Mouse (Mus musculus) right cerebral cortex, adult 18-20 months (tissue): ENCODE measurements around the gene Jam2.

ENCODE experiments used
- DNase-seq: peaks from one replicate; pipeline ENCODE4 v3.0.0; 2022; ENCODE audit warnings: mixed read lengths

The Jam2 gene

GRCm38 (mm10) chr16:84774003-84774703, at the start of gene Jam2:
Gene Jam2, plus strand, starts transcription at chr16:84774123.
- peak; percentile 33 for DNase-seq

GRCm38 (mm10) chr16:84734806-84735165, 39.1 kb upstream of the Jam2 start:
- no peak for DNase-seq

- DNase-seq: peak; percentile 95
Measured at GRCm38 (mm10) chr16:84735166-84736105, 38.5 kb upstream of the Jam2 start, which contains the start of gene Mrpl39. Gene Mrpl39, minus strand, starts transcription at chr16:84735742.

DNA sequence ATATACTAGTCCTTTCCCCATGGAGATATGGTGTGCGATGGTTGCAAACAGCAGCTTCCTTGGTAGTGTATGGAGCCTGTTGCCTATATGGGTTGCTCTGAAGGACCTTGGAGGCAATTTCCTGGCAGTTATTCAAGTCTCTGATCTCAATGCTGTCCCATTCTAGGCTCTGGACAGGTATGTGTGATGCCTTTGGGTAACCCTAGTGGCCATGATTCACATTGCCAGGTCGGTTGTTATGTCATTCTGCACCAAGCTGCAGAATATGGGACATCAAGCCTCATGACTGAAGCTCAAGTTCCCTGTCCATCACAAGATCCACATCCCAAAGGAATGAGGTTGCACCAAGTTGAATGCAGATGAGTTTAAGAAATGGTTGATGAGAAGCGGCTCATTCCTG, 36.6 kb upstream of the Jam2 start:
- no peak for DNase-seq

GRCm38 (mm10) chr16:84744703-84745490, 29.0 kb upstream of the Jam2 start:
- no peak for DNase-seq

DNA sequence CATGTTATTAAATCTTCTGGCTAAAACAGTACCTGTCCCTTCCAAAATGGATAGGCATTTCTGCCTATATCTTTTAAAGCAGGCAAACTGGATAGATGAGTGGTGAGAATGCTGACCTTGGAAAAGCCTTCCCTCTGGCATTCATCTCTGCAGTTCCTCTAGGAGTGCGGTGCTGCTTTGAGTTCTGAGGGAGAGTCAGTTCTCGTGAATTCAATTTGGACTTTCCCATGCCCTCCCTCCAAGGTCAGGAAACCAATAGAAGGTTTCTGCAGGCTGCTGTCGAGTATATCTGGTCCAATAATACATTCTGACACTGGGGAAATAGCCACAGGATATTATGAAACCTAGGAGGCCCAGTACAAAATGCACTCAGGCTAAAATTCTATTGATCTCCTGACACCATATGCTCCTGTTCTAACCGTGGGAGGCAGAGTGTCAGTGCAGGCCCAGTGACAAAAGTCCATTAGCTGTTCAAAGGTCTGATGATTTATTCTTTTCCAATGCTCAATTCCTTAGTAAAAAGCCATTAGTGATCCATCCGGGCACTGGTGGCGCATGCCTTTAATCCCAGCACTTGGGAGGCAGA, 28.1 kb upstream of the Jam2 start:
- DNase-seq: no peak

- DNase-seq: no peak
Measured at GRCm38 (mm10) chr16:84767956-84768355, 6.0 kb upstream of the Jam2 start.

DNA sequence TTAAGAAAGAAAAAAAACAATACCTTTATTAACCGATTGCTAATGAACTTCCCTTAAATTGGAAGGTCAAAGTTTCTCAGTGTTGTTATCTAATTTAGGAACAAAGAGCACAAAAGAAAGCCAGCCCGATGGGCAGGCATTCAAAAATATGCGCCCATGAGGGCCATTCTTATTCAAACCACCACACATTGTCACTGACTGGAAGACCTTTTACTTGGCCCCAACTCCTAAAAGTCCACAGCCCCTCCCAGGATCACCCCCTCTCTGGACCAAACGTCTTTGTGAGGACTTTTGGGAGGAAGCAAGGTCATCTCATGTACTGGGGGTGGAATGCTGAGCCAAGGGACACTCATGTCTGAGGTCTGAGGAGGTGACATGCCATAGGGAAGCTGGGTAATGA, 4.7 kb upstream of the Jam2 start:
- DNase-seq: no peak

GRCm38 (mm10) chr16:84769619-84770464, 4.1 kb upstream of the Jam2 start:
- DNase-seq: no peak

DNA sequence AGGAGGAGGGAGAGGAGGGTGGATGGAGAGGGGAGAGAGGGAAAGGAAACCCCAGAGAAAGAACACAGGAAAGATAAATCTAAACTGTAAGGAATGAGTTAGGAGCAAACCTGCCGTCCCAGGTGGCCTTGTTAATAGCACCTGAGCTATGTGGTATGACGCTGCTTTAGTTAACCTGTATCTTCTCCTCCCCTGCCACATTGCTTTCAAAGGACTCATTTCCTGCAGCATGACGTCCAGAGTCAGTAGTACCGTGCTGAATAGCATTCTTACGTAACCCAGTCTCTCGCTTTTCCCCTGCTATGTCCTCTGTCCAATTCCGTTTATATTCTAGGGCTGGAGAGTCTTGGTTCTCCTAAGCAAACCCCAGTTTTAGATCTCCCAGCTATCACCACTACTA, 3.0 kb upstream of the Jam2 start:
- DNase-seq: no peak

GRCm38 (mm10) chr16:84771461-84771860, 2.5 kb upstream of the Jam2 start:
- DNase-seq: no peak

DNA sequence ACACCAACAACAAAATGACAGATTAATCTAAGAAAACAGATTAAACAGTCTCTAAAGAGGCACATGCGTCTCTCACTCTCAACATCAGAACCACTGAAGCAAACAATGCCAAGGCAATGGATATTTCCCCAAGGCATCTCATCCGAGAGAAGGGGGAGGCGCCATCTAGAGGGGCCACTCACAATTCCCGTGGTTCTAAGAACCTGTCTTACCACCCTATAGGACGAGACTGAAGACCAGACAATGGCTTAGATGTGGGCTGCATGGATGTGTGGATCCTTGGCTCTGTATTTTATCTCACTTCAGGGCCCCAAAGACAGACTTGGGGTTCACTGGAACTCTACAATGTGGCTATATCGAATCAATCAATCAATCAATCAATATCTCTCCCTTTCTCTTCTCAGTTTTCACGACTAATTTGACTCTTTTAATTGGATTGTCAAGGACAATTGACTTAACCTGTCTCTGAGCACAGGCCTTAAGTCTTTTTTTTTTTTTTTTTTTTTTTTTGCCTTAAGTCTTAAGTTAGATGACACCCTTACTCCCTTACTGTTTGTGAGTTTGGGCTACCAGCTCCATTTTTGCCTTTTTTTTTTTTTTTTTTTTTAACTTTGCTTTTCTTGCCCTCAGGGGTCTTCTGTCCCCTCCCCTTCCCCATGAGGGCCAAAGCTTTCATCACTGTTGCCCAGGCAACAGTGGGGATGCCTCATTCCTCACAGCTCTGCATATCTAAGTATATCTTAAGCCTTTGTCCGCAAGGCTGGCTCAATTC, 1.2 kb upstream of the Jam2 start:
- no peak for DNase-seq

DNA sequence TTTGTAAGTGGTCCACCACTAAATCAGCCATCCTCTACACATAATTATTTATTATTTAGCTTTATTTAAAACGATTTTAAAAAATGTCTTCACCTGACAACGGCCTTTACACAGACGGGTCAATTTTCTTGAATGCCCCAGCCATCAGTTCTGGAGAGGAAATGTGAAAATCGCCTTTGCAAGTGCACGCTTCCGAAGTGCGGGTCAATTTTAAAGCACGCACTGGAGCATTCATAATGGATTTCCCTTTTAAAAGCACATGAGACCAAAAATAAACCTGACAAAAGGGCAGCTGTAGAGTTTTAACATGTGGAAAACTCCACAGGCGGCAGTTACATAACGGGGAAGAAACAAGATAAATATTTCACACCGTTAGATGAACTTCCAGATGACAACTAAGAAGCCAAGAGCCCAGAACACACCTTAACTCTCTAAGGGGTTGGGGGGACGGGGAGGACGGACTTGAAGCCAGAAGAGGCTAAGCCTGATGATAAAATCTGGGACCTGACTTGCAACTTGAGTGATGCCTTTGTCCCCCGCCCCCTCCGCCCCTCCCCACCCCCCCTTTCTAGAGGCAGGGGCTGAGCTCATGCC, 558 bp upstream of the Jam2 start:
- no peak for DNase-seq

DNA sequence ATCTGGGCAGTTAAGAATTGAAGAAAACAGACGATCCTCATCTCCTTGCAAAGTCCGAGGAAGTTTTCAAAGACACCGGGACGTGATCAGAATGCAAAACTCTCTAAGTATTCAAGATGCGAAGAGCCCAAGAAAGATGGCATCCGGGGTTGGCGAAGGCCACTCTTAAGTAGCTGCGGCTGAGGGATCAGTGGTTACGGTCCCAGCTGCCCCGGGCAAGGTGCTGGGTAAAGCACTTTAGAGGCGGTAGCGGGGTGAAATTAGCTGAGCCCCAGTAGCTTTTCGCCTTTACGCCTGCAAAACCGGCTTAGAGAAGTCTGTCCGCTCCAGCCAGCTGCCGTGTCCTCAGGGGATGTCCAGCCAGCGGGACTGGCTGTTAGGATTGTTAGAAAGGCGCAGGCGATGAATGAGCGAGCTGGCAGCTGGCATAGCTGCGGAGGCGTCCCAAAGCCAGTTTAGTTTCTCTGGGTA, 873 bp downstream of the Jam2 start:
- DNase-seq: peak; percentile 80

DNA sequence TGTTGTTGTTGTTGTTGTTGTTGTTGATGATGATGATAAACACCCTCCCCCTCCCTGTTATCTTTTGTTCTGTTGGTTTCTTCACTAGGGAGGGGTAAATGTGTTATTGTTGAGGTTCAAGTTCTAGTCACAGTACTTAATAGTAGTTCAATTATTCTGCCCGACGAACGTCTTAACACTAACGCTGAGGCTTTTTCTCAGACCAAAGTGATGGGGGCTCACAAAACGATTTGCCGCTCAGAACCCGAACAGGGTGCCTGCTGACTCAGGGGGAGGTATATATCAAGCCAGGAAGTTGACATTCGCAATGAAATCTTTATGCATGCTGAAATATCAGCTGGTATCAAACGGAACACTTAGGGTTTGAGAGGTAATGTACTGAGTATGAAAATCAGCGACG, 1.4 kb downstream of the Jam2 start:
- DNase-seq: no peak

- DNase-seq: no peak
Measured at GRCm38 (mm10) chr16:84776089-84776784, 2.3 kb downstream of the Jam2 start.

GRCm38 (mm10) chr16:84778431-84778830, 4.5 kb downstream of the Jam2 start:
- no peak for DNase-seq

- no peak for DNase-seq
Measured at GRCm38 (mm10) chr16:84778861-84779630, 5.1 kb downstream of the Jam2 start.

DNA sequence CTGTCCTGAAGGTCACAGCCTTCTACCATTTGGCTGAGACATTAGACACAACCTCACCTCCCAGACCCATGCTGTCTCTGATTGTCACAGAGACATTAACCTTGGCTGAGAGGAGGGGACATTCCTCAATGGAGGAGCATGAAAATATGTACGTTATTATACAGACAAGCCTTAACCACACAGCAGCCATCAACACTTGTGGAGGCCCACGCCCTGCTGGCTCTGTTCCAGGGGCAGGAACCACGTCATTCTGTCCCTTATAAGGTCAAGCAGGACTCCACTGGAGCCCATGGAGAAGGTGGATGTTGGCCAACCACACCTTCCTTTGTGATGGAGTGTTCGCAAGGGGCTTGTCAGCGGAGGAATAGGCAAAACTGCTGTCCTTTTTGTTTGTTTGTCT, 5.8 kb downstream of the Jam2 start:
- no peak for DNase-seq
